ENCODE assay signal across 20 mouse cellular contexts in genomic region chr5:144249871-144250270, GRCm38 (mm10). TPM values are rescaled to one million over a fixed set of nuclear protein-coding genes. Genes with fewer than 3 reads are reported as not detected.
DNase-seq lines count a peak whose midpoint lies in the region; ATAC-seq and TF ChIP-seq lines count a peak whose summit lies in the region.
"Had no signal": no experiment of that assay in that cellular context is flagged by ENCODE, and none has a peak within 500 bp of the region (broad histone marks: within the 10 kb centered on the region; RNA-seq: fewer than 3 reads in every experiment).

No protein-coding gene starts in this region.

- H3K27ac ChIP-seq in layer of hippocampus, adult 2 months: no peak overlapping the region
- no peak overlapping the region for H3K27ac ChIP-seq in forebrain, embryonic 11.5 days (ENCODE audit: low read depth, low read length)
- H3K27ac ChIP-seq: embryonic facial prominence, embryonic 10.5 days; forebrain, embryonic 12.5 days; heart, embryonic 10.5 days; midbrain, embryonic 10.5 days; neural tube, embryonic 12.5 days had no signal

- no peak overlapping the region for H3K9ac ChIP-seq in forebrain, embryonic 11.5 days (ENCODE audit: low read length)
- H3K9ac ChIP-seq: forebrain, embryonic 12.5 days; neural tube, embryonic 12.5 days had no signal

- H3K4me3 ChIP-seq in layer of hippocampus, adult 2 months: no peak overlapping the region
- H3K4me3 ChIP-seq in forebrain, embryonic 11.5 days (ENCODE audit: low read depth, low read length): no peak overlapping the region
- H3K4me3 ChIP-seq: embryonic facial prominence, embryonic 10.5 days; forebrain, embryonic 12.5 days; heart, embryonic 10.5 days; midbrain, embryonic 10.5 days; neural tube, embryonic 12.5 days had no signal

- H3K9me3 ChIP-seq in forebrain, embryonic 11.5 days (ENCODE audit: control insufficient read depth, low read length): peaks cover 3% of the 10 kb centered on the region; the same call in 1 of the 2 replicates
- H3K9me3 ChIP-seq: forebrain, embryonic 12.5 days; neural tube, embryonic 12.5 days had no signal

- no peak for DNase-seq in layer of hippocampus, adult 2 months (ENCODE audit: low spot score in 2 of 2)
- no peak for DNase-seq in layer of hippocampus, adult 8-10 months (ENCODE audit: low spot score in 2 of 2)
- DNase-seq in thymus, postnatal 25 days: peak; percentile 25
- no peak for DNase-seq in thymus, postnatal 10 days (ENCODE audit: low spot score in 2 of 2)
- peak; percentile 17 for DNase-seq in c-Kit-positive CD71-positive TER-119-positive erythroid progenitor cells, embryonic 14.5 days (ENCODE audit: low spot score)
- DNase-seq in forebrain, embryonic 11.5 days (ENCODE audit: low spot score): no peak
- DNase-seq: cerebellum, adult 8-10 months; kidney, adult 8-10 months; layer of hippocampus, adult 9-11 months; lung, adult 18-20 months; spleen, adult 18-20 months; thymus, postnatal 36 days had no signal

- ATAC-seq in forebrain, embryonic 11.5 days (replicated peaks; ENCODE audit: low FRiP score): no peak
- ATAC-seq in erythroblast, adult 5-6 weeks (replicated peaks; ENCODE audit: low FRiP score, poor library complexity, severe bottlenecking): no peak
- ATAC-seq: activated CD4-positive, CD25-positive, alpha-beta regulatory T cell, adult 4 months had no signal

- H3K36me3 ChIP-seq in forebrain, embryonic 11.5 days (ENCODE audit: control insufficient read depth, insufficient read depth, low read length): no peaks in the 10 kb centered on the region
- H3K36me3 ChIP-seq: forebrain, embryonic 12.5 days; heart, embryonic 10.5 days; midbrain, embryonic 10.5 days; neural tube, embryonic 12.5 days had no signal

- H3K4me1 ChIP-seq in forebrain, embryonic 11.5 days (replicated peaks; ENCODE audit: control insufficient read depth, insufficient read depth, low read length): 0 out of 2 replicates have a peak, but pooled peaks cover 3% of the 10 kb centered on the region

- WGBS in forebrain, embryonic 11.5 days: 79% methylated on average over 3 of the region's 3 CpGs

- peak; percentile 67 for TF ChIP-seq CTCF in layer of hippocampus, adult 2 months (conservative IDR thresholded peaks at IDR 0.05)

- H3K4me2 ChIP-seq in forebrain, embryonic 11.5 days (ENCODE audit: low read depth, low read length, severe bottlenecking): no peak overlapping the region
- H3K4me2 ChIP-seq: forebrain, embryonic 12.5 days; neural tube, embryonic 12.5 days had no signal

- H3K27me3 ChIP-seq in forebrain, embryonic 11.5 days (ENCODE audit: control insufficient read depth, insufficient read depth, low read length): no peaks in the 10 kb centered on the region
- H3K27me3 ChIP-seq: forebrain, embryonic 12.5 days; neural tube, embryonic 12.5 days had no signal

RNA-seq across cellular contexts. Expression of gene Bri3, which starts 5.6 kb away (rescaled TPM):
- 10 to 100 TPM; 64.7 to 65.3 TPM for total RNA-seq in layer of hippocampus, adult 2 months (2021)
- 10 to 100 TPM; 55.7 to 78.1 (median 67.5) TPM for total RNA-seq in layer of hippocampus, adult 8-10 months (2022)
- polyA plus RNA-seq in forebrain, embryonic 11.5 days (2014; fragmentation: Nextera tagmentation; extraction: Ambion mirVana): 128 and 136 TPM in 2 replicates
- total RNA-seq in erythroblast, adult 5-6 weeks (2015; ENCODE audit: low replicate concordance): 1.9 and 9.0 TPM in 2 replicates
- total RNA-seq in erythroblast, adult 5-6 weeks (2017; ENCODE audit: low replicate concordance): 7.6 and 19.7 TPM in 2 replicates

RNA-seq across cellular contexts. Expression of gene Tecpr1, which starts 26.5 kb away (rescaled TPM):
- 100 to 1,000 TPM; 107 to 115 TPM for total RNA-seq in layer of hippocampus, adult 2 months (2021)
- 100 to 1,000 TPM; 103 to 120 (median 109) TPM for total RNA-seq in layer of hippocampus, adult 8-10 months (2022)
- polyA plus RNA-seq in forebrain, embryonic 11.5 days (2014; fragmentation: Nextera tagmentation; extraction: Ambion mirVana): 17.5 and 20.1 TPM in 2 replicates
- 0.38 and 2.1 TPM in 2 replicates for total RNA-seq in erythroblast, adult 5-6 weeks (2015; ENCODE audit: low replicate concordance)
- 0.56 and 0.94 TPM in 2 replicates for total RNA-seq in erythroblast, adult 5-6 weeks (2017; ENCODE audit: low replicate concordance)

RNA-seq across cellular contexts. Expression of gene Bhlha15, which starts 59.8 kb away (rescaled TPM):
- under 1 TPM; 0.20 to 0.22 TPM for total RNA-seq in layer of hippocampus, adult 2 months (2021)
- total RNA-seq in layer of hippocampus, adult 8-10 months (2022): under 1 TPM; 0.12 to 0.45 (median 0.23) TPM
- 0.12 TPM in 1 of 2 replicates, not detected in the other for polyA plus RNA-seq in forebrain, embryonic 11.5 days (2014; fragmentation: Nextera tagmentation; extraction: Ambion mirVana)
- 0.19 TPM in 1 of 2 replicates, not detected in the other for total RNA-seq in erythroblast, adult 5-6 weeks (2015; ENCODE audit: low replicate concordance)
- not detected in 2 replicates for total RNA-seq in erythroblast, adult 5-6 weeks (2017; ENCODE audit: low replicate concordance)
- total RNA-seq: gastrocnemius, adult 8-10 months had no signal

Comparison
In these comparisons a context has a peak if more than half of its experiments do, and no peak if none do; other contexts are left out.
1. DNase-seq: peak in thymus, postnatal 25 days (single experiment) and c-Kit-positive CD71-positive TER-119-positive erythroid progenitor cells, embryonic 14.5 days (single experiment); none in layer of hippocampus, adult 2 months (0 of 2), layer of hippocampus, adult 8-10 months (0 of 2), thymus, postnatal 10 days (0 of 2) and forebrain, embryonic 11.5 days (single experiment).
2. RNA of gene Tecpr1, which starts 26.5 kb away (total RNA-seq): 107 to 115 TPM in layer of hippocampus, adult 2 months and 103 to 120 TPM in layer of hippocampus, adult 8-10 months; 0.38 to 2.1 TPM in erythroblast, adult 5-6 weeks; every median in the first group is over 10 times any median in the second.